8 mouse cellular contexts compared by ENCODE assay signal in the genomic region with DNA sequence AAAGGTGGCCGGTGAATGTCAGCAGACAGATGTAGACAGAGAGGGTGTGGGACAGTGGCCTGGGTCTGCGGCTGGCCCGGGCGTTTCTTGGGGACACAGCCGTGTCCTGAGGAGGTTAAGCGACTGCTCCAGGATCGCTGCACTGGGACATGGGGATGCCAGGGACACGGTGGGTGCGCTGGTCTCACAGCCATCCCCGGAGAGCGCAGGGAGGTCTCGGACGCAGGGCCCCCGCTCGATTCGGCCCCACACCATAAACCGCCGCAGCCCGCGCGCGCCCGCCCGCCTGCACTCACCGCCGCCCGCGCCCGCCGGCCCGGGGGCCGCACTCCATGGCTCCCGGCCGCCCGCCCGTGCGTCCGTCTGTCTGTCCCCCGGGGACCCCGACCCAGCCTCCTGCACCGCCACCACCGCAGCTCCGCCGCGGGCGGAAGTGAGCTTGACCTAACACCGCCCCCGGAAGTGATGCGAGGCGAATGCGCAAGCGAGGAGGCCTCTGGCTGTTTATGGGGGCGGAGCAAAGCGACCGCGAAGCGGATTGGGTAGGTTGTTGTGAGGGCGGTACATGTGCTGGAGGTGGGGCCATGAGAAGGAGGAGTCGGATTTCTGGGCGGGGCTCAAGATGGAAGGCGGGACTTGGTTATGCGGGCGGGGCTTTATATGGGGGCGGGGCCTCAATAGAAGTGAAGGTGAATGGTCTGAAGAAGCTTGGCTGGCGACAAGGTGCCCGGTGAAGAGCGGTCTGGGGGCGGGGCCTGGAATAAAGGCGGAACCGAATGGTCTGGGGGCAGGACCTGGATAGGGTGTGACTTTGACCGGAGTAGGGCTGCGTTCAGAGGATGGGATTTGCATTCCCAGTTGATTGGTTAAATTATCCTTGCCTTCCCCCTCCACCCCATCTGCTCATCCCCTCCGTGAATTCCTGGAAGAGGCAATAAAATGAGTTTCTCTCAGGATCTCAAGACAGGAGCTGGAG. TPM values are rescaled to one million over a fixed set of nuclear protein-coding genes. Genes with fewer than 3 reads are reported as not detected.
DNase-seq lines count a peak whose midpoint lies in the region; ATAC-seq and TF ChIP-seq lines count a peak whose summit lies in the region.

A gene (minus strand): TSS at position 463 of the 976 bp plus-strand sequence.

- H3K9ac ChIP-seq in embryonic facial prominence, embryonic 14.5 days (ENCODE audit: low read depth, low read length): peak within 1 kb of the TSS; percentile 94
- peak within 1 kb of the TSS; percentile 89 for H3K9ac ChIP-seq in heart, adult 2 months (ENCODE audit: low read depth, low read length)
- H3K9ac ChIP-seq in limb, embryonic 13.5 days: peak within 1 kb of the TSS; percentile 96
- H3K9ac ChIP-seq in midbrain, embryonic 16.5 days (ENCODE audit: low read depth, low read length): peak within 1 kb of the TSS; percentile 94

- TF ChIP-seq EP300 in heart, adult 2 months (IDR thresholded peaks at IDR 0.05; ENCODE audit: insufficient read depth, low read depth, low read length): 0 out of 2 replicates have a peak, but pooled peaks have one; percentile 51

- ATAC-seq in embryonic facial prominence, embryonic 14.5 days (ENCODE audit: low read depth): peak; percentile 97
- peak; percentile 96 for ATAC-seq in limb, embryonic 13.5 days (ENCODE audit: low FRiP score, low read depth)
- peak; percentile 95 for ATAC-seq in midbrain, embryonic 16.5 days

- no peaks in the 10 kb centered on the region for H3K27me3 ChIP-seq in embryonic facial prominence, embryonic 14.5 days (replicated peaks; ENCODE audit: control insufficient read depth, insufficient read depth, low read length)
- no peaks in the 10 kb centered on the region for H3K27me3 ChIP-seq in heart, adult 2 months (ENCODE audit: control insufficient read depth, insufficient read depth, low read length)
- no peaks in the 10 kb centered on the region for H3K27me3 ChIP-seq in limb, embryonic 13.5 days
- 0 out of 2 replicates have a peak, but pooled peaks cover 4% of the 10 kb centered on the region for H3K27me3 ChIP-seq in midbrain, embryonic 16.5 days (ENCODE audit: control insufficient read depth, insufficient read depth, low read depth, low read length)

- TF ChIP-seq POLR2A in heart, adult 2 months (IDR thresholded peaks at IDR 0.05; ENCODE audit: insufficient read depth, low read depth, low read length): peak; percentile 87

- no peak for TF ChIP-seq CTCF in heart, adult 2 months (IDR thresholded peaks at IDR 0.05)

- peak; percentile 97 for DNase-seq in 3T3-L1 (ENCODE audit: low read depth, low spot score)
- DNase-seq in adrenal gland, postnatal 4 days (ENCODE audit: low spot score in 2 of 2): peak; percentile 92 to 97
- DNase-seq in embryonic facial prominence, embryonic 14.5 days (ENCODE audit: low spot score): peak; percentile 99
- peak; percentile 95 for DNase-seq in heart, adult 2 months
- DNase-seq in kidney, adult 8-10 months: peak; percentile 96
- peak; percentile 91 to 98 for DNase-seq in spleen, postnatal 10 days (ENCODE audit: low spot score in 2 of 2)

- H3K4me3 ChIP-seq in embryonic facial prominence, embryonic 14.5 days (ENCODE audit: low read depth, low read length): peak within 1 kb of the TSS; percentile 99
- peak within 1 kb of the TSS; percentile 81 for H3K4me3 ChIP-seq in heart, adult 2 months
- peak within 1 kb of the TSS; percentile 92 for H3K4me3 ChIP-seq in limb, embryonic 13.5 days
- peak within 1 kb of the TSS; percentile 92 for H3K4me3 ChIP-seq in midbrain, embryonic 16.5 days (ENCODE audit: low read depth, low read length)

- H3K36me3 ChIP-seq in embryonic facial prominence, embryonic 14.5 days (ENCODE audit: control insufficient read depth, insufficient read depth, low read length): peaks cover 14% of the 10 kb centered on the region
- no peaks in the 10 kb centered on the region for H3K36me3 ChIP-seq in heart, adult 2 months (ENCODE audit: control insufficient read depth, insufficient read depth, low read length)
- peaks cover 15% of the 10 kb centered on the region for H3K36me3 ChIP-seq in limb, embryonic 13.5 days
- peaks cover 8% of the 10 kb centered on the region for H3K36me3 ChIP-seq in midbrain, embryonic 16.5 days (ENCODE audit: control insufficient read depth, insufficient read depth, low read length)

- WGBS in embryonic facial prominence, embryonic 14.5 days: under 1% methylated on average over 42 of the region's 73 CpGs
- WGBS in heart, adult 2 months: under 1% methylated on average over 73 of the region's 73 CpGs
- under 1% methylated on average over 64 of the region's 73 CpGs for WGBS in limb, embryonic 13.5 days
- under 1% methylated on average over 68 of the region's 73 CpGs for WGBS in midbrain, embryonic 16.5 days

- H3K27ac ChIP-seq in embryonic facial prominence, embryonic 14.5 days (replicated peaks; ENCODE audit: low read depth, low read length): peak within 1 kb of the TSS; percentile 65
- H3K27ac ChIP-seq in heart, adult 2 months: peak within 1 kb of the TSS; percentile 84
- peak within 1 kb of the TSS; percentile 6; the same call in 1 of the 2 replicates for H3K27ac ChIP-seq in limb, embryonic 13.5 days
- H3K27ac ChIP-seq in midbrain, embryonic 16.5 days (ENCODE audit: low read length): peak within 1 kb of the TSS; percentile 68

- H3K9me3 ChIP-seq in embryonic facial prominence, embryonic 14.5 days (ENCODE audit: control insufficient read depth, low read length): no peaks in the 10 kb centered on the region
- no peaks in the 10 kb centered on the region for H3K9me3 ChIP-seq in limb, embryonic 13.5 days
- no peaks in the 10 kb centered on the region for H3K9me3 ChIP-seq in midbrain, embryonic 16.5 days (replicated peaks; ENCODE audit: control insufficient read depth, low read length, poor library complexity, severe bottlenecking)

- H3K79me2 ChIP-seq in heart, adult 2 months (replicated peaks; ENCODE audit: control insufficient read depth, insufficient read depth, low read length): peaks cover 5% of the 10 kb centered on the region; the same call in 1 of the 2 replicates

- peak within 1 kb of the TSS; percentile 98 for H3K4me2 ChIP-seq in embryonic facial prominence, embryonic 14.5 days (ENCODE audit: low read depth, low read length)
- peak within 1 kb of the TSS; percentile 98 for H3K4me2 ChIP-seq in limb, embryonic 13.5 days (replicated peaks)
- H3K4me2 ChIP-seq in midbrain, embryonic 16.5 days (ENCODE audit: low read length): peak within 1 kb of the TSS; percentile 65

- H3K4me1 ChIP-seq in embryonic facial prominence, embryonic 14.5 days (ENCODE audit: control insufficient read depth, insufficient read depth, low read length): peaks cover 11% of the 10 kb centered on the region
- peaks cover 19% of the 10 kb centered on the region for H3K4me1 ChIP-seq in heart, adult 2 months (ENCODE audit: control insufficient read depth, insufficient read depth, low read length)
- peaks cover 23% of the 10 kb centered on the region for H3K4me1 ChIP-seq in limb, embryonic 13.5 days
- peaks cover 17% of the 10 kb centered on the region for H3K4me1 ChIP-seq in midbrain, embryonic 16.5 days (ENCODE audit: control insufficient read depth, insufficient read depth, low read length)

- intact Hi-C loops in heart, adult 2 months (cut with DNase I): no loop called here

RNA-seq across cellular contexts. Expression of the gene that starts here (rescaled TPM):
- 100 to 1,000 TPM; 106 to 112 TPM for total RNA-seq in adrenal gland, postnatal 4 days (2021)
- 115 and 124 TPM in 2 replicates for polyA plus RNA-seq in embryonic facial prominence, embryonic 14.5 days (2014; fragmentation: Nextera tagmentation; extraction: Ambion mirVana)
- 10 to 100 TPM; 40.2 to 46.9 TPM for total RNA-seq in heart, adult 2 months (2021)
- 67.3 and 80.0 TPM in 2 replicates for polyA plus RNA-seq in heart, adult 2 months (2012; rRNA removed)
- polyA plus RNA-seq in limb, embryonic 13.5 days (2015; fragmentation: Nextera tagmentation; extraction: Ambion mirVana): 80.9 and 83.0 TPM in 2 replicates
- polyA plus RNA-seq in midbrain, embryonic 16.5 days (2015; fragmentation: Nextera tagmentation; extraction: Ambion mirVana): 97.0 and 108 TPM in 2 replicates

Comparison
In these comparisons a context has a peak if more than half of its experiments do, and no peak if none do; other contexts are left out.
1. Peak in every context shown above with its lines: DNase-seq, ATAC-seq, H3K4me3 ChIP-seq and H3K27ac ChIP-seq.
2. H3K27ac ChIP-seq: peak in every context shown above with its lines; median percentile 84 in heart, adult 2 months; 68 in midbrain, embryonic 16.5 days; 65 in embryonic facial prominence, embryonic 14.5 days; 6 in limb, embryonic 13.5 days.